Mouse (Mus musculus) ES-E14 (cell line): ENCODE results near the gene Gcsh. TPM values are rescaled to one million over a fixed set of nuclear protein-coding genes. Genes with fewer than 3 reads are reported as not detected.

ENCODE experiments used
- DNase-seq: peaks from one replicate; pipeline ENCODE4 v3.0.0-alpha.2; 2013; ENCODE audit warnings: low read depth, low spot score
- H3K27ac ChIP-seq: 2 replicates; pipeline ENCODE4 v1.5.1; 2012; ENCODE audit warnings: low read depth, mild to moderate bottlenecking, low read length, moderate library complexity, mixed read lengths; ENCODE audit not compliant: poor library complexity, insufficient read depth, severe bottlenecking
- H3K36me3 ChIP-seq: 2 replicates; pipeline ENCODE4 v1.6.1; 2012; ENCODE audit warnings: mild to moderate bottlenecking, low read length, moderate library complexity, mixed read lengths; ENCODE audit not compliant: control insufficient read depth, poor library complexity, insufficient read depth, severe bottlenecking
- H3K4me1 ChIP-seq, 2 experiments: fragments of 150-350 bp in 1 of 2; sonication (generic) in 1 of 2; 2 replicates each; pipeline ENCODE4 v1.6.1; 2012; ENCODE audit warnings: low read length in 2 of 2, mild to moderate bottlenecking in 1 of 2, mixed read lengths in 1 of 2; ENCODE audit not compliant: control insufficient read depth in 2 of 2, insufficient read depth in 2 of 2, poor library complexity in 1 of 2
- H3K4me3 ChIP-seq, 2 experiments: fragments of 150-350 bp in 1 of 2; sonication (generic) in 1 of 2; 2 replicates each; pipeline ENCODE4 v1.5.1; 2012; ENCODE audit warnings: low read length in 2 of 2, low read depth in 1 of 2, mild to moderate bottlenecking in 1 of 2, mixed read lengths in 1 of 2; ENCODE audit not compliant: insufficient read depth in 1 of 2, poor library complexity in 1 of 2, severe bottlenecking in 1 of 2
- H3K9ac ChIP-seq: 2 replicates; pipeline ENCODE4 v1.6.1; 2012; ENCODE audit warnings: low read depth, mild to moderate bottlenecking, low read length, mixed read lengths; ENCODE audit not compliant: poor library complexity, insufficient read depth, severe bottlenecking
- H3K9me3 ChIP-seq: fragments of 150-350 bp; sonication (generic); 2 replicates; pipeline ENCODE4 v1.6.1; 2012; ENCODE audit warnings: low read depth, mild to moderate bottlenecking, low read length; ENCODE audit not compliant: control insufficient read depth, insufficient read depth
- CHD2 ChIP-seq: IDR thresholded peaks from 2 replicates; pipeline ENCODE4 v1.6.1; 2014; ENCODE audit warnings: mild to moderate bottlenecking, low read depth, low read length, inconsistent platforms
- HCFC1 ChIP-seq: IDR thresholded peaks from 2 replicates; pipeline ENCODE4 v1.6.1; 2012; ENCODE audit warnings: low read length, inconsistent platforms, borderline replicate concordance; ENCODE audit not compliant: insufficient read depth
- MAFK ChIP-seq: IDR thresholded peaks from 2 replicates; pipeline ENCODE4 v1.6.1; 2014; ENCODE audit warnings: mild to moderate bottlenecking, low read depth, low read length, inconsistent platforms; ENCODE audit not compliant: insufficient read depth
- ZC3H11A ChIP-seq: IDR thresholded peaks from 2 replicates; pipeline ENCODE4 v1.6.1; 2012; ENCODE audit warnings: low read depth, mild to moderate bottlenecking, inconsistent platforms, low read length, borderline replicate concordance
- ZNF384 ChIP-seq: IDR thresholded peaks from 2 replicates; pipeline ENCODE4 v1.6.1; 2012; ENCODE audit warnings: low read depth, low read length, inconsistent platforms
- in situ Hi-C, 2 experiments: fragments of 600-800 bp; cut with MboI; formaldehyde crosslinking; loops; one replicate each; pipeline ENCODE4 v1.15.1; 2025; ENCODE audit warnings: low sequenced_read_pairs in 2 of 2, inconsistent platforms in 1 of 2; ENCODE audit not compliant: unreplicated experiment in 2 of 2
- total RNA-seq: library from RNA; depleted of rRNA; stranded (reverse); fragments of 300-350 nt; gene quantifications from 2 replicates; pipeline ENCODE4 v1.2.3, GENCODE M21; 2012

The Gcsh gene
- total RNA-seq, 1 experiment, result 195 TPM

GRCm38 (mm10) chr8:117015670-117016069 is 22.3 kb upstream of the Gcsh start:
- Histone ChIP-seq H3K36me3 (no peaks in the 10 kb centered on the region), H3K4me1 (peaks cover 0 to 26% of the 10 kb centered on the region in 2 experiments; a peak in 2 of 4 replicates), H3K27ac (no peak overlapping the region), H3K4me3 (0 out of 4 replicates have a peak overlapping the region, but pooled peaks of 1 of the 2 experiments have one; percentile 5), H3K9me3 (no peaks in the 10 kb centered on the region), H3K9ac (no peak overlapping the region)
- TF ChIP-seq ZC3H11A (no peak), HCFC1 (no peak), ZNF384 (no peak), CHD2 (no peak), MAFK (no peak)
- no peak for DNase-seq
- in situ Hi-C loops, result no loop called here

- no peaks in the 10 kb centered on the region for H3K36me3 ChIP-seq
- TF ChIP-seq HCFC1 (no peak), ZC3H11A (no peak), MAFK (no peak), CHD2 (no peak), ZNF384 (no peak)
- 0 out of 2 replicates have a peak, but pooled peaks cover 9% of the 10 kb centered on the region for H3K9me3 ChIP-seq
- H3K27ac ChIP-seq, result no peak overlapping the region
- no peak overlapping the region for H3K9ac ChIP-seq
- in situ Hi-C loops, result no loop called here
- peaks cover 0 to 5% of the 10 kb centered on the region in 2 experiments; a peak in 2 of 4 replicates for H3K4me1 ChIP-seq
- no peak for DNase-seq
- no peak overlapping the region for H3K4me3 ChIP-seq
Observed at GRCm38 (mm10) chr8:117011366-117011765, 18.0 kb upstream of the Gcsh start.

GRCm38 (mm10) chr8:116994016-116994716 is 829 bp upstream of the Gcsh start:
- no peaks in the 10 kb centered on the region for H3K9me3 ChIP-seq
- in situ Hi-C loops, result no loop called here
- H3K4me3 ChIP-seq, result peak overlapping the region; percentile 31 to 77; a peak in 3 of 4 replicates
- DNase-seq, result no peak
- no peak overlapping the region; the same call in 1 of the 2 replicates for H3K27ac ChIP-seq
- H3K4me1 ChIP-seq, result peaks cover 3 to 7% of the 10 kb centered on the region in 2 experiments; a peak in 3 of 4 replicates
- TF ChIP-seq ZNF384 (no peak), HCFC1 (no peak), ZC3H11A (no peak), CHD2 (no peak), MAFK (no peak)
- 0 out of 2 replicates have a peak overlapping the region, but pooled peaks have one; percentile 28 for H3K9ac ChIP-seq
- peaks cover 6% of the 10 kb centered on the region; the same call in 1 of the 2 replicates for H3K36me3 ChIP-seq

GRCm38 (mm10) chr8:116992176-116992971 is 963 bp downstream of the Gcsh start:
- H3K36me3 ChIP-seq, result peaks cover 14% of the 10 kb centered on the region
- peak overlapping the region; percentile 77 to 87 for H3K4me3 ChIP-seq
- no peaks in the 10 kb centered on the region for H3K9me3 ChIP-seq
- DNase-seq, result no peak
- H3K9ac ChIP-seq, result peak overlapping the region; percentile 86
- peaks cover 3 to 7% of the 10 kb centered on the region in 2 experiments; a peak in 3 of 4 replicates for H3K4me1 ChIP-seq
- in situ Hi-C loops, result no loop called here
- H3K27ac ChIP-seq, result no peak overlapping the region
- TF ChIP-seq MAFK (no peak), ZC3H11A (no peak), HCFC1 (no peak), CHD2 (no peak), ZNF384 (no peak)
